Mouse (Mus musculus): ENCODE measurements at regions not wholly inside any gene's neighbourhood (a gene's known extent, or its start where the extent isn't known, plus 50 kb on each side); places are given as distances from the start of the nearest gene placed in this dataset.

GRCm38 (mm10) chr2:12825902-12826301 lies 97.9 kb upstream of the Pter start:
- DNase-seq, result no peak

- DNase-seq, result no peak
Observed at GRCm38 (mm10) chr2:12833579-12833978, 90.3 kb upstream of the Pter start.

GRCm38 (mm10) chr2:12866543-12866942 lies 57.3 kb upstream of the Pter start:
- no peak for DNase-seq

- DNase-seq, result no peak
Observed at GRCm38 (mm10) chr2:12868772-12869171, 55.1 kb upstream of the Pter start.
